Mouse (Mus musculus): ENCODE results near the gene Ptprn2. TPM values are rescaled to one million over a fixed set of nuclear protein-coding genes. Genes with fewer than 3 reads are reported as not detected.

Gene Ptprn2
- polyA plus RNA-seq, 3 experiments from 2014 or later = 0.14 TPM; not detected in 2

GRCm38 (mm10) chr12:116788346-116788745 lies 302.8 kb downstream of the Ptprn2 start:
- no peak for ATAC-seq

- ATAC-seq = no peak
Measured at GRCm38 (mm10) chr12:116803331-116803730, 317.8 kb downstream of the Ptprn2 start.

- no peak for ATAC-seq
Measured at GRCm38 (mm10) chr12:116804712-116805111, 319.2 kb downstream of the Ptprn2 start.

GRCm38 (mm10) chr12:116805129-116805809 lies 319.7 kb downstream of the Ptprn2 start:
- ATAC-seq = no peak

- no peak for ATAC-seq
Measured at GRCm38 (mm10) chr12:116806089-116806488, 320.6 kb downstream of the Ptprn2 start.

GRCm38 (mm10) chr12:116813012-116813411 lies 327.5 kb downstream of the Ptprn2 start:
- no peak for ATAC-seq

- ATAC-seq = no peak
Measured at GRCm38 (mm10) chr12:116819836-116820235, 334.3 kb downstream of the Ptprn2 start.

GRCm38 (mm10) chr12:116823341-116823740 lies 337.8 kb downstream of the Ptprn2 start:
- ATAC-seq = no peak

- no peak for ATAC-seq
Measured at GRCm38 (mm10) chr12:116827748-116828147, 342.2 kb downstream of the Ptprn2 start.

- no peak for ATAC-seq
Measured at GRCm38 (mm10) chr12:116838611-116839192, 353.2 kb downstream of the Ptprn2 start.

- ATAC-seq = no peak
Measured at GRCm38 (mm10) chr12:116842723-116843272, 357.3 kb downstream of the Ptprn2 start.

GRCm38 (mm10) chr12:116846220-116846619 lies 360.7 kb downstream of the Ptprn2 start:
- ATAC-seq = no peak

GRCm38 (mm10) chr12:116847021-116847420 lies 361.5 kb downstream of the Ptprn2 start:
- no peak for ATAC-seq

- no peak for ATAC-seq
Measured at GRCm38 (mm10) chr12:116856307-116856706, 370.8 kb downstream of the Ptprn2 start.

- ATAC-seq = no peak
Measured at GRCm38 (mm10) chr12:116861360-116862017, 376.0 kb downstream of the Ptprn2 start.

GRCm38 (mm10) chr12:116863291-116863899 lies 377.9 kb downstream of the Ptprn2 start:
- ATAC-seq = no peak

- no peak for ATAC-seq
Measured at GRCm38 (mm10) chr12:116873866-116874585, 388.5 kb downstream of the Ptprn2 start.

- no peak for ATAC-seq
Measured at GRCm38 (mm10) chr12:116887496-116888281, 402.2 kb downstream of the Ptprn2 start.

- ATAC-seq = no peak
Measured at GRCm38 (mm10) chr12:116888856-116889255, 403.3 kb downstream of the Ptprn2 start.

- ATAC-seq = no peak
Measured at GRCm38 (mm10) chr12:116892584-116892983, 407.1 kb downstream of the Ptprn2 start.

GRCm38 (mm10) chr12:116896651-116897050 lies 411.1 kb downstream of the Ptprn2 start:
- ATAC-seq = no peak

- no peak for ATAC-seq
Measured at GRCm38 (mm10) chr12:116901773-116902172, 416.3 kb downstream of the Ptprn2 start.
